Mouse (Mus musculus) megakaryocyte progenitor cell, adult 5-6 weeks (primary cell): ENCODE measurements around the gene Abcd3. TPM values are rescaled to one million over a fixed set of nuclear protein-coding genes. Genes with fewer than 3 reads are reported as not detected.
A peak's percentile ranks its signal among the peaks of the same experiment; 100 is the strongest.
"Not testable (repeated sequence)": the region's sequence is repeated elsewhere in the genome, so short reads cannot be mapped to it uniquely, and the experiment has no call there.

Experiments
- ATAC-seq: replicated peaks from 2 replicates; pipeline ENCODE4 v1.8.0; 2016; ENCODE audit warnings: mild to moderate bottlenecking, moderate TSS enrichment, inconsistent platforms; ENCODE audit not compliant: poor library complexity
- total RNA-seq, 2 experiments: library from RNA; stranded (forward) in 1 of 2; stranded (reverse) in 1 of 2; fragments of 157-497, 149-512 nt in 1 of 2; fragments of 200-1000 nt in 1 of 2; gene quantifications; 2 replicates each; pipeline versions ENCODE4 v1.2.3 to v1.2.4; 2015 to 2017

The Abcd3 gene
- total RNA-seq, 2 experiments from 2014 or later, result 39.9 to 41.3 TPM

DNA sequence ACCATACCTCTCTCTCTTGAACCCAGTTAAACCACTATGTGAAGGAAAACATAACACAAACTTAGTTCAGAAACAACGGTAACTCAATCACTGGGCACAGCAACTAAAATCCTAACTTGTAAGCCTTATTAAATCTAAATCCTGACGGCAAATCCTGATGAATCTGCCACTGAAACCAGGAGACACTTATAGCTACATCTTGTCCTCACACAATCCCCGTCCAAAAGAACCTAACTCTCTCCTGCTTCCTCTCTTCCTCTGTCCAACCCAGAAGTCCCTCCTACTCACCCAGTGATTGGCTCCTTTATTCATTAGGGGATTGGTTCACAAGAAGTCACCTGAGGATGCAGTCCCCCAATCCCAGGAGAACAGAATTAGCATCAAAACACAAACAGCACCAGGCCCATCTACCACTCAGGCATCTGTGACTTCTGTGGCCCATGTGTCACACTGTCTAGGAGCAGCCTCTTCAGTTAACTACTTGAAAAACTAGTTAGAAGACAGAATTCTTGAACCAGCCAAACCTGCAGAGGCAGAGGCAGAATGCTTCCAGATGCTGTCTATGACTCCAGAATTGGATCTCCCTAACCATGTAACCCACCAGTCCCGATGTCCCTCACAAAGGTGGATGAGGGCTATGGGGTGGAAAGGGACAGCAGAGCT, 73.8 kb downstream of the Abcd3 start:
- not testable (repeated sequence) for ATAC-seq

DNA sequence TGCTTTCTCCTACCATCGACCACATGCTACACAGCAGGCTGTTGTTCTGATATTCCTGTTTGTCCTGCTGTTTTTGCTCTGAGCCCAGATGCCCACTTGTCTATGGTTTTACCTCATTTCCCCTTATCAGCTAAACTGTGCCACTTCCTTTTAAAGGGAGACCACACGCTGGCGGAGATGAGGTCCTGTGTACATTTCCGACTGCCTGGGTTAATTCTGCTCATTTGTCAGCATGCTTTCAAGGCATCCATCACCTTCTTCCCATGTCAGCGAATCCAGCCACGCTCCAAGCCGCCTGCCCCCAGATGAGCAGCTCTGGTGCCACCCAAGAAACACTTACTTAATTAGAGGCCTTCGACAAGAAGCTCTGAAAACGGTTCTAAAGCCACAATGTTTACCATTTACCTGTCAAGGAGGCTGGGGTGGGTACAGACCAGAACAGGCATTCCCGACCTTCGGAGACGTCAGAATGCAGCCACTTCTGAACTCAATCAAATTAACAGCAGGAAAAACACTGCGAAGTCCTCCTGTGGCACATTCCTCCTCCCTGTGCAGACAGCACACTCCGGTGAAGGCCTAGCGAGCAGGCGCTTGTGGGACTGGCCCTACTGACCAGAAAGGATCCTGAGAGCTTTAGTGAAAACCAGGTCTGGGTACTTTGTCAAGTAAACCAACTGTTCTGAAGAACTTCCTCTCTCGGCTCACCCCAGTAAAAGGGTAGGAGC, 75.5 kb downstream of the Abcd3 start:
- ATAC-seq, result peak; percentile 65

DNA sequence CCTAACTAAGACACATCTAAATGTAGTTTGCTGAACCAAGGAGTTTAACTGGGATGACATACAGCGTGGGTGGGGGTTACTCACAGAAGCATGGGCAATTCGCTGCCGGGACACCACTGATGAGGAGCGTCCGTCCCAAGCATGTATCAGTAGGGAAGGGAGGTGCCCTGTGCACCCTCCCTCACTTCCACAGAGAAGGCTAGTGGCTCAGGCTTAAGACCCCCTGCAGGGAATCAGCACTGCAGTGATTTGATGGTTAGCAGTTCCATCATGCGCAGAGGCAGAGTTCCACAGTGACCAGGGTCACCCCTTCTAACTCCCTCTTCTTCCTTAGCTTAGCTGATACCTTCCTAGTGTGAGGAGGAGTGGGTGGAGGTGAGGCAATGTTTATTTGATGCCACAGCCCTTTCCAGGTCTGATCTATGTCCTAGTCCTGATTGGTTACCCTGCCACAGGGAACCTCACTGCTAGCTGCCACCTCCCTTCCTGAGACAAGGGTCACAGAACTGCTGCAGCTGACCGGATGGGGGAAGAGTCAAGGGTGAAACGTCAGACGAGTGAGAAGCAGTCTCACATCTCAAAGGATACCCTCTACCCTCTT, 76.3 kb downstream of the Abcd3 start:
- no peak for ATAC-seq

DNA sequence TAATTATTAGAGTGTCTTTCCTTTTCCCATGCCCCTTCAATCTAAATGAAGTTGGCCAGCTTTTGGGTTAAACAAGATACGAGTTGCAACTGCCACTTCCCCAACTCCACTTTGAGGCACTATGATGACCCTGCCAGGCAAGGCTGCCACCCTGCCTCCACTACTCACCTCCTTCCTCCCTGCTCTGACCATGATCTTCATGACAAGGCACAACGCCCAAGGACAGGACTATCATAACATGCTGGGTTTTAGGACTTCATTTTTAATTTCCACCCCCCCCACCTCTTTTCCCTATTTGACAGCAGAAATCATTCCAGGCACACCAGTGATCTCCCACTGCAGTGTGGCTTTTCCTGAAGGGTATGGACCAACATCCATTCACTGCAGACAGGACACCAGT, 77.2 kb downstream of the Abcd3 start:
- no peak for ATAC-seq

DNA sequence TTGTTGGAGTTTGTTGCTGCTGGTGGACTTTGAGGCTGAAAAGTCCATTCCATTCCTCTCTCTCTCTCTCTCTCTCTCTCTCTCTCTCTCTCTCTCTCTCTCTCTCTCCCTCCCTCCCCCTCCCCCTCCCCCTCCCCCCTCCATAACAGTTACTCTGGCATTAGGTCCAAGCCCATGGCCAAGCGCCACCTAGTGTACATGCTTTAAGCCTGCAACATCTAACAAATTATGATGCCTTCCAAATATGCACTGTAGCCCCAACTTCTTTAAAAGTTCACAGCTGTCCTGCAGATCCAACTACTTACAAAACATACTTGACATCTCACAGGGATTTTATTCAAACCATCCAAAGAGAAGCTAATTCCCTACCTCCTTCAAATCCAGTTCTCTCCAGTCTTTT, 77.6 kb downstream of the Abcd3 start:
- ATAC-seq, result peak; percentile 64

GRCm38 (mm10) chr3:121736025-121736744, 78.9 kb downstream of the Abcd3 start:
- ATAC-seq, result peak; percentile 82

DNA sequence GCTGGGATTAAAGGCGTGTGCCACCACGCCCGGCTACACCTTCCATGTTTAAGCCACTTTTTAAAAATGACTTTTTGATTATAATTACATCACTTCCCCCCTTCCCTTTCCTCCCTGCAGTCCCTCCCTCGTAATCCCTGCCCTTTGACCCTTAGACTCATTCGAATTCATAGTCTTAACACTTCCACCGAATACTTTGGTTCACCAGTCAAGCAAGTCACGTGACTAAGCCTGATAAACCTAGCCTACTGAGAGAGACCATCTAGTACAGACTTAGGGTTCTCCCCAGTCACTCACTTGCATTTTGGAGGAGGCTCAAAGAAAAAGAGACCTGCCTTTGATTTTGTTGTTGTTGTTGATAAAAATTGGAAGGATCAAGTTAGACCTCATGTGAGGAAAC, 79.6 kb downstream of the Abcd3 start:
- ATAC-seq, result no peak

- ATAC-seq, result peak; percentile 48
These were observed 85.4 kb downstream of the Abcd3 start for GRCm38 (mm10) chr3:121729678-121730077.

- ATAC-seq, result no peak
These were observed 89.5 kb downstream of the Abcd3 start for GRCm38 (mm10) chr3:121725651-121726050.

DNA sequence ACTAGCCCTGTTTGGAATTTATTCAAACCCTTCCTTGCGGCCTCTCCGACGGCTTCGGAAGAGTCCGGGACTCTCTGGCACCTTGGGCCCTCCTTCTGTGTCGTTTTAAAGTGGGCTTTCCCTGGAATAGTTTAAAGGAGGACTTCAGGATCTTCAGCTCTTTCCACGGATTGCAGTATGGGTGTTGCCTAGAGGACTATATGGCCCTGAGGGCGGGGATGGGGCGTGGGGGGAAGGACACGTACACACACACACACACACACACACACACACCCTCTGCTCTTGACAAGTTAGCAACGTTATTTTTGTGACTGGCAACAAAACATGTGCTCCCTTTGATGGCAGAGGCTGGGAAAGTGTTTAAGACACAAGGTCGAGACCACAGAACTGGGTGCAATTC, 90.5 kb downstream of the Abcd3 start:
- no peak for ATAC-seq

GRCm38 (mm10) chr3:121723968-121724524, 91.1 kb downstream of the Abcd3 start:
- no peak for ATAC-seq

GRCm38 (mm10) chr3:121722971-121723844, 91.9 kb downstream of the Abcd3 start, which contains the start of gene F3:
Gene F3 (plus strand): TSS chr3:121723537.
- peak; percentile 63 for ATAC-seq

GRCm38 (mm10) chr3:121721691-121722070, 93.4 kb downstream of the Abcd3 start:
- peak; percentile 51 for ATAC-seq

DNA sequence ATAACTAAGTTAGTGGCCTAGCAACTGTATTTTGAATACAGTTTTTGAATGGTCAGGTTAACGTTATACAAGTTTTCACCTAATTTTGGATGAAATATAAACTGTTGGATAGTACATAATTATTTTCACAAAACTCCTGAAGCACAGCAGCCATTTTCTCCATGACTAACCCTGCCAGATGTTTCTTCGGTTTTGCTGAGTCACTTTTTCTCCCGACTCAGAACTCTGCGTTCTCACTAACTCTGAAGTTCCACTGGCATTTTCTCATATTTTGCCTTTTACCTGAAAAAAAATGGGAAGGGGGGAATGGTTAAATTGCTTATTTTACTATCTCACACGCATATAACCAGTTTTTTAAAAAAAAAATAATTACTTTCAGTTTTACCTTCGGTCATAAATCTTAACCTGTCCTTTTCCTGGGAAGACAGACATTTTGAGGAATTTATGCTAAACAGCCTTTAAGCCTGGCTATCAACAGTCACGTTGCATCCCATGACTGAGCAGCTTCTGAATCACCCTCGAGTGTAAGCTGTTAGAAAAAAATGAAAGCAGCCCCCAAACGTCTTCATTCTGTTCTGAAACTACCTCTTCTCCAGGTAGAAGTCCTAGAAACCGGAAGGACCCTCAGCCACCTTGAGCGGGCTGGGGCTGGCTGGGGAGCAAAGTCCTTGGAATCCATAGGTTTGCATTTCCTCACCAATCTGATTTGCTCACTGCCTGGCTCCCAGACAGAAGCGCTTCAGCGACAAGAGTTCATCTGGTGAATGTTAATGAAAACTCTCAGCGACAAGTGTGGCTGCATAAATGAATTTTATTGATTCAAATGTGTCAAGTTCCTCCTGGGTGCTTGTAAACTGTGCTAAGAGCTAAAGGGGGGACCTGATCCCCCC, 94.1 kb downstream of the Abcd3 start:
- no peak for ATAC-seq

- ATAC-seq, result no peak
These were observed 95.4 kb downstream of the Abcd3 start for GRCm38 (mm10) chr3:121719701-121720100.

DNA sequence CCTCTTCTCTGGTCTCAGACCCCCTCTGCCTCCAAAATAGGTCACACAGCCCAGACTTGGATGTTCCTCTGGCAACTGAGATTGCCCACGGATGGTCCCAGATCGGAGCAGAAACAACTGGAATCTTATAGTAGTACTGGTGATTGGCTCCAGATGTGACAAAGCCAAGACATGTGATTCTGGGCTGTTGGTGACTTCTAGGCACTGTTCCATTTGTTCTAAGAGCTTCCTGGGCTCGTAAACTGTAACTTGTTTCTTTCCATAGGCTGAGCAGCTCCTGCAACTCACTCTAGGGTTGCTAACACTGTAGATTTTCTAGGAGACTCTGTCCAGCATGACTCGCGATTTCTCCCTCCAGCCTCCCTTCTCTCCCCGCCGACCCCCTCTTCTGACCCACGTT, 96.4 kb downstream of the Abcd3 start:
- no peak for ATAC-seq

DNA sequence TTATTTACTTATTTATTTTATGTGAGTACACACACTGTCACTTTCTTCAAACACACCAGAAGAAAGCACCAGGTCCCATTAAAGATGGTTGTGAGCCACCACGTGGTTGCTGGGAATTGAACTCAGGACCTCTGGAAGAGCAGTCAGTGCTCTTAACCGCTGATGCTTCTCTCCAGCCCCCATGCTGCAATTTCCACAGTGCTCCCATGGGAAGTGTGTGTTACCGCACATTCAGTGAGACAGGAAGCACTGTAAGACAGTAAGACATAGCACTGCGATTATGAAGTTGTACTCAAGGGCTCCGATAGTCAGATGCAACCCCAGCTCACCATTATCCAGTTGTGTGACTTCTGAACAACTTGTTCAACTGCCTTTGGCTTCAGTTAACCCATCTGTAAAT, 98.6 kb downstream of the Abcd3 start:
- ATAC-seq, result no peak

DNA sequence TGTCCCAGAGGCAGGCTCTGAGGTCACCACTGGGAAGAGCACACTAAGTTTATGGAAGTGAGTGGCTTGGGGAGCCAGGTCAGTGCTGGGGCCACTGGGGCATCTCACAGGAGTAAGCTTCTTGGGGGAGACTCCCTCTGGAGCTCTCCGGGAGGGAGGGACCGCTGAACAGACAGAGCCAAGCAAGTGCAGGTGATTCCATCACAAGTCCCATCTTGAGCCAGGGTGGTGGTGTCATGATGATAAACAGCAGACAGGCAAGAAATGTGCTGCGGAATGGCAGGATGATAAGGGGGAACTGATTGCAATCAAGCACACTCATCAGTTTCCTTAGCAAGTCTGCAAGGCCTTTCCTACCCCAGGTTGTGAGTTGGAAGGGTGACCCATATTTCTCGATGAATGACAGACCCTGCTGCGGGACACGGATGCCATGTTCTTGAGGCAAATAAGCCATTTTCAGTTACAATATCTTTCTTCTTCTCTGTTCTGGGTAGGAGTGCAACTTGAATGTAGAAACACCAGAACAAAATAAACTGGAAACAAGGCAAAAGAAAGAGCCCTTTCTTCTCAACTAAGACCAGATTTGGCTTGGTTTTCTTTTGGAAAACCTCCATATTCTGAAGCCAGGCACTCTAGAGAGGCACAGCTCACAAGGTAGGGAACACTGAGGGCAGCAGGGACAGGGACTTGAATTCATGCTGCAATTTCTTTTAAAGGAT, 99.2 kb downstream of the Abcd3 start:
- ATAC-seq, result 0 out of 2 replicates have a peak, but pooled peaks have one; percentile 4
